Mouse (Mus musculus) MEL (cell line): ENCODE results near the gene Ino80. TPM values are rescaled to one million over a fixed set of nuclear protein-coding genes. Genes with fewer than 3 reads are reported as not detected.

ENCODE experiments used
- DNase-seq: peaks from one replicate; pipeline ENCODE4 v3.0.0; 2011; ENCODE audit warnings: low read depth, low spot score
- H3K27ac ChIP-seq: 2 replicates; pipeline ENCODE4 v1.5.1; 2012; ENCODE audit warnings: low read depth, mild to moderate bottlenecking, control low read depth, low read length, moderate library complexity; ENCODE audit not compliant: control insufficient read depth
- H3K27me3 ChIP-seq, 2 experiments: fragments of 150-350 bp in 1 of 2; sonication (generic) in 1 of 2; 2 replicates each; pipeline ENCODE4 v1.6.1; 2012; ENCODE audit warnings: low read length in 2 of 2, mild to moderate bottlenecking in 2 of 2, improper control_type of control experiment in 1 of 2, moderate library complexity in 1 of 2; ENCODE audit not compliant: insufficient read depth in 2 of 2, control insufficient read depth in 1 of 2
- H3K36me3 ChIP-seq, 2 experiments: 2 replicates each; pipeline ENCODE4 v1.6.1; 2012 to 2014; ENCODE audit warnings: low read length in 2 of 2, improper control_type of control experiment in 1 of 2, inconsistent platforms in 1 of 2, mild to moderate bottlenecking in 1 of 2; ENCODE audit not compliant: insufficient read depth in 2 of 2, control insufficient read depth in 1 of 2
- H3K4me1 ChIP-seq, 2 experiments: fragments of 150-350 bp in 1 of 2; sonication (generic) in 1 of 2; 2 replicates each; pipeline ENCODE4 v1.6.1; 2012; ENCODE audit warnings: low read length in 2 of 2, improper control_type of control experiment in 1 of 2, mild to moderate bottlenecking in 1 of 2; ENCODE audit not compliant: insufficient read depth in 2 of 2, control insufficient read depth in 1 of 2
- H3K4me3 ChIP-seq, 2 experiments: fragments of 150-350 bp in 1 of 2; sonication (generic) in 1 of 2; 2 replicates each; pipeline ENCODE4 v1.5.1; 2012; ENCODE audit warnings: low read depth in 2 of 2, low read length in 2 of 2, mild to moderate bottlenecking in 2 of 2, moderate library complexity in 2 of 2, control low read depth in 1 of 2, improper control_type of control experiment in 1 of 2; ENCODE audit not compliant: control insufficient read depth in 1 of 2, insufficient read depth in 1 of 2
- H3K79me2 ChIP-seq: 2 replicates; pipeline ENCODE4 v1.6.1; 2012; ENCODE audit warnings: mild to moderate bottlenecking, low read length, moderate library complexity; ENCODE audit not compliant: control insufficient read depth, poor library complexity, insufficient read depth
- H3K9ac ChIP-seq: 2 replicates; pipeline ENCODE4 v1.6.1; 2012; ENCODE audit warnings: low read depth, mild to moderate bottlenecking, control low read depth, low read length, moderate library complexity; ENCODE audit not compliant: control insufficient read depth, poor library complexity, severe bottlenecking
- H3K9me3 ChIP-seq: fragments of 150-350 bp; sonication (generic); replicated peaks from 2 replicates; pipeline ENCODE4 v1.6.1; 2012; ENCODE audit warnings: mild to moderate bottlenecking, low read length, improper control_type of control experiment, moderate library complexity; ENCODE audit not compliant: insufficient read depth
- CHD1 ChIP-seq: IDR thresholded peaks from 2 replicates; pipeline ENCODE4 v1.6.1; 2012; ENCODE audit warnings: low read depth, mild to moderate bottlenecking, inconsistent platforms, low read length, improper control_type of control experiment
- CHD2 ChIP-seq: IDR thresholded peaks from 2 replicates; pipeline ENCODE4 v1.6.1; 2011; ENCODE audit warnings: low read length, improper control_type of control experiment
- CTCF ChIP-seq, 3 experiments: IDR thresholded peaks in 2 of 3; conservative IDR thresholded peaks in 1 of 3; 2 replicates each; pipeline ENCODE4 v1.5.1; 2011 to 2012; ENCODE audit warnings: low read length in 3 of 3, low read depth in 2 of 3, mild to moderate bottlenecking in 2 of 3, improper control_type of control experiment in 1 of 3, inconsistent platforms in 1 of 3, mixed read lengths in 1 of 3, moderate library complexity in 1 of 3; ENCODE audit not compliant: control insufficient read depth in 1 of 3, insufficient read depth in 1 of 3, poor library complexity in 1 of 3, severe bottlenecking in 1 of 3
- GABPA ChIP-seq: IDR thresholded peaks from 2 replicates; pipeline ENCODE4 v1.6.1; 2012; ENCODE audit warnings: low read depth, mild to moderate bottlenecking, inconsistent platforms, low read length, improper control_type of control experiment, moderate library complexity
- MAX ChIP-seq: IDR thresholded peaks from 2 replicates; pipeline ENCODE4 v1.6.1; 2011; ENCODE audit warnings: low read length, improper control_type of control experiment
- NELFE ChIP-seq: IDR thresholded peaks from 2 replicates; pipeline ENCODE4 v1.6.1; 2011; ENCODE audit warnings: low read depth, low read length, improper control_type of control experiment
- POLR2AphosphoS2 ChIP-seq: IDR thresholded peaks from 2 replicates; pipeline ENCODE4 v1.6.1; 2011; ENCODE audit warnings: low read length, improper control_type of control experiment
- RAD21 ChIP-seq: IDR thresholded peaks from 2 replicates; pipeline ENCODE4 v1.6.1; 2011; ENCODE audit warnings: mild to moderate bottlenecking, low read depth, low read length, improper control_type of control experiment
- SIN3A ChIP-seq: IDR thresholded peaks from 2 replicates; pipeline ENCODE4 v1.6.1; 2012; ENCODE audit warnings: low read length, improper control_type of control experiment, inconsistent platforms
- SMC3 ChIP-seq: IDR thresholded peaks from 2 replicates; pipeline ENCODE4 v1.6.1; 2011; ENCODE audit warnings: low read depth, low read length, improper control_type of control experiment
- TAL1 ChIP-seq: IDR thresholded peaks from 2 replicates; pipeline ENCODE4 v1.6.1; 2012; ENCODE audit warnings: mild to moderate bottlenecking, inconsistent platforms, low read length, moderate library complexity, mixed read lengths
- TBP ChIP-seq: IDR thresholded peaks from 2 replicates; pipeline ENCODE4 v1.8.0; 2011; ENCODE audit warnings: low read depth, low read length, improper control_type of control experiment
- TCF12 ChIP-seq: IDR thresholded peaks from 2 replicates; pipeline ENCODE4 v1.6.1; 2014; ENCODE audit warnings: low read depth, mild to moderate bottlenecking, inconsistent platforms, low read length, improper control_type of control experiment, moderate library complexity
- USF1 ChIP-seq: IDR thresholded peaks from 2 replicates; pipeline ENCODE4 v1.6.1; 2014; ENCODE audit warnings: low read depth, mild to moderate bottlenecking, inconsistent platforms, low read length, improper control_type of control experiment, moderate library complexity
- ZNF384 ChIP-seq: IDR thresholded peaks from 2 replicates; pipeline ENCODE4 v1.6.1; 2012; ENCODE audit warnings: low read depth, mild to moderate bottlenecking, inconsistent platforms, low read length, improper control_type of control experiment
- polyA plus RNA-seq, 2 experiments: library from polyadenylated mRNA; stranded (reverse) in 1 of 2; unstranded in 1 of 2; fragments of >175 nt in 1 of 2; fragments of >200 nt in 1 of 2; gene quantifications; 2 replicates each; pipeline versions ENCODE4 v1.2.1 to v1.2.4; 2012; ENCODE audit warnings: low replicate concordance in 2 of 2, low read depth in 1 of 2; ENCODE audit not compliant: insufficient read length in 2 of 2, insufficient read depth in 1 of 2, missing spikeins in 1 of 2
- total RNA-seq: library from RNA; depleted of rRNA; stranded (reverse); fragments of 300-350 nt; gene quantifications from 2 replicates; pipeline ENCODE4 v1.2.3, GENCODE M21; 2012

Gene Ino80
- total and polyA plus RNA-seq, 3 experiments = 13.9 to 37.9 (median 23.1) TPM

- H3K9ac ChIP-seq = no peak overlapping the region
- H3K27me3 ChIP-seq = no peaks in the 10 kb centered on the region; a peak in 1 of 4 replicates
- no peak overlapping the region for H3K4me3 ChIP-seq
- no peaks in the 10 kb centered on the region for H3K79me2 ChIP-seq
- DNase-seq = peak; percentile 18
- no peaks in the 10 kb centered on the region for H3K4me1 ChIP-seq
- no peaks in the 10 kb centered on the region for H3K9me3 ChIP-seq
- TF ChIP-seq CHD1 (no peak), MAX (no peak), USF1 (no peak), POLR2AphosphoS2 (no peak), CHD2 (no peak), SMC3 (peak; percentile 42), RAD21 (peak; percentile 69), TAL1 (no peak), TCF12 (no peak), CTCF (IDR thresholded peaks at IDR 0.05 in 2 of 3, conservative IDR thresholded peaks at IDR 0.05 in 1 of 3; ENCODE audit: control insufficient read depth in 1 of 3, insufficient read depth in 1 of 3, low read depth in 2 of 3, low read length in 3 of 3, poor library complexity in 1 of 3, severe bottlenecking in 1 of 3) (peak in 2 of 3 experiments; percentile 11 to 45; a peak in 2 of 6 replicates)
- H3K27ac ChIP-seq = no peak overlapping the region
- no peaks in the 10 kb centered on the region for H3K36me3 ChIP-seq
Measured at GRCm38 (mm10) chr2:119520550-119520949, 43.1 kb upstream of the Ino80 start.

GRCm38 (mm10) chr2:119516811-119517210 is 39.3 kb upstream of the Ino80 start:
- H3K9me3 ChIP-seq = no peaks in the 10 kb centered on the region
- no peaks in the 10 kb centered on the region for H3K79me2 ChIP-seq
- TF ChIP-seq CTCF (IDR thresholded peaks at IDR 0.05 in 2 of 3, conservative IDR thresholded peaks at IDR 0.05 in 1 of 3; ENCODE audit: control insufficient read depth in 1 of 3, insufficient read depth in 1 of 3, low read depth in 2 of 3, low read length in 3 of 3, poor library complexity in 1 of 3, severe bottlenecking in 1 of 3) = no peak
- no peak for TF ChIP-seq GABPA
- TF ChIP-seq ZNF384 = no peak
- H3K27me3 ChIP-seq = no peaks in the 10 kb centered on the region; a peak in 1 of 4 replicates
- H3K4me3 ChIP-seq = no peak overlapping the region
- H3K4me1 ChIP-seq = no peaks in the 10 kb centered on the region
- no peak overlapping the region for H3K27ac ChIP-seq
- DNase-seq = no peak
- H3K9ac ChIP-seq = no peak overlapping the region
- no peaks in the 10 kb centered on the region for H3K36me3 ChIP-seq

- H3K4me1 ChIP-seq = no peaks in the 10 kb centered on the region
- H3K36me3 ChIP-seq = no peaks in the 10 kb centered on the region
- H3K79me2 ChIP-seq = no peaks in the 10 kb centered on the region
- H3K27me3 ChIP-seq = no peaks in the 10 kb centered on the region; a peak in 1 of 4 replicates
- H3K4me3 ChIP-seq = no peak overlapping the region
- H3K9ac ChIP-seq = no peak overlapping the region
- TF ChIP-seq SIN3A (no peak), TBP (no peak), TCF12 (no peak), NELFE (no peak)
- H3K27ac ChIP-seq = no peak overlapping the region
- H3K9me3 ChIP-seq = no peaks in the 10 kb centered on the region
- no peak for DNase-seq
Measured at GRCm38 (mm10) chr2:119514026-119514522, 36.6 kb upstream of the Ino80 start.
